10 mouse cellular contexts compared by ENCODE assay signal in genomic region chr7:51540736-51541135, GRCm38 (mm10). TPM values are rescaled to one million over a fixed set of nuclear protein-coding genes. Genes with fewer than 3 reads are reported as not detected.
DNase-seq lines count a peak whose midpoint lies in the region; ATAC-seq and TF ChIP-seq lines count a peak whose summit lies in the region.
"Had no signal": no experiment of that assay in that cellular context is flagged by ENCODE, and none has a peak within 500 bp of the region (broad histone marks: within the 10 kb centered on the region; RNA-seq: fewer than 3 reads in every experiment).

No protein-coding gene starts in this region.

- no peaks in the 10 kb centered on the region for H3K27me3 ChIP-seq in hindbrain, postnatal 0 days (ENCODE audit: insufficient read depth, low read length)
- no peaks in the 10 kb centered on the region for H3K27me3 ChIP-seq in hindbrain, embryonic 16.5 days (replicated peaks; ENCODE audit: control insufficient read depth, insufficient read depth, low read length)
- H3K27me3 ChIP-seq in E14TG2a.4 (ENCODE audit: insufficient read depth, low read length), result no peaks in the 10 kb centered on the region
- no peaks in the 10 kb centered on the region for H3K27me3 ChIP-seq in intestine, embryonic 15.5 days (replicated peaks)

- TF ChIP-seq CTCF in hindbrain, postnatal 0 days (IDR thresholded peaks at IDR 0.05; ENCODE audit: low read depth), result peak; percentile 61
- peak; percentile 60 for TF ChIP-seq CTCF in E14TG2a.4 (conservative IDR thresholded peaks at IDR 0.05; ENCODE audit: low read length)

- ATAC-seq in hindbrain, postnatal 0 days, result no peak
- ATAC-seq in hindbrain, embryonic 16.5 days, result no peak
- no peak for ATAC-seq in intestine, embryonic 15.5 days

- 75% methylated on average over 6 of the region's 6 CpGs for WGBS in hindbrain, postnatal 0 days
- WGBS in hindbrain, embryonic 16.5 days, result 66% methylated on average over 6 of the region's 6 CpGs
- WGBS in intestine, embryonic 15.5 days, result 61% methylated on average over 6 of the region's 6 CpGs

- DNase-seq in hindbrain, postnatal 0 days (ENCODE audit: low spot score), result peak; percentile 15
- DNase-seq in adrenal gland, postnatal 36 days, result peak; percentile 27 to 34
- DNase-seq in gastrocnemius, postnatal 10 days, result peak; percentile 32
- peak; percentile 61 for DNase-seq in testis, postnatal 10 days (ENCODE audit: low spot score)
- DNase-seq in urinary bladder, adult 18-20 months (ENCODE audit: low spot score in 2 of 2), result no peak

- H3K9ac ChIP-seq in hindbrain, postnatal 0 days (replicated peaks; ENCODE audit: low read length), result no peak overlapping the region
- H3K9ac ChIP-seq in hindbrain, embryonic 16.5 days (ENCODE audit: low read depth, low read length), result no peak overlapping the region
- H3K9ac ChIP-seq in intestine, embryonic 15.5 days, result no peak overlapping the region

- no peaks in the 10 kb centered on the region for H3K36me3 ChIP-seq in hindbrain, postnatal 0 days (ENCODE audit: insufficient read depth, low read length)
- no peaks in the 10 kb centered on the region for H3K36me3 ChIP-seq in hindbrain, embryonic 16.5 days (ENCODE audit: control insufficient read depth, insufficient read depth, low read length)
- no peaks in the 10 kb centered on the region for H3K36me3 ChIP-seq in E14TG2a.4 (ENCODE audit: insufficient read depth, low read length)
- H3K36me3 ChIP-seq in intestine, embryonic 15.5 days, result no peaks in the 10 kb centered on the region

- no peak overlapping the region for H3K4me3 ChIP-seq in hindbrain, postnatal 0 days (ENCODE audit: low read length)
- H3K4me3 ChIP-seq in hindbrain, embryonic 16.5 days (ENCODE audit: low read length), result no peak overlapping the region
- no peak overlapping the region for H3K4me3 ChIP-seq in E14TG2a.4 (replicated peaks; ENCODE audit: low read length)
- H3K4me3 ChIP-seq in intestine, embryonic 15.5 days (replicated peaks), result no peak overlapping the region
- H3K4me3 ChIP-seq: myocyte had no signal

- no peaks in the 10 kb centered on the region for H3K9me3 ChIP-seq in hindbrain, postnatal 0 days (ENCODE audit: low read length)
- no peaks in the 10 kb centered on the region for H3K9me3 ChIP-seq in hindbrain, embryonic 16.5 days (ENCODE audit: control insufficient read depth, low read length)
- H3K9me3 ChIP-seq in E14TG2a.4 (ENCODE audit: low read length), result no peaks in the 10 kb centered on the region
- no peaks in the 10 kb centered on the region for H3K9me3 ChIP-seq in intestine, embryonic 15.5 days

- H3K27ac ChIP-seq in hindbrain, postnatal 0 days, result no peak overlapping the region
- no peak overlapping the region for H3K27ac ChIP-seq in hindbrain, embryonic 16.5 days (ENCODE audit: low read depth, low read length)
- H3K27ac ChIP-seq in intestine, embryonic 15.5 days, result no peak overlapping the region

- H3K4me2 ChIP-seq in hindbrain, postnatal 0 days (ENCODE audit: low read depth, low read length), result no peak overlapping the region
- no peak overlapping the region for H3K4me2 ChIP-seq in hindbrain, embryonic 16.5 days (ENCODE audit: low read length)
- no peak overlapping the region for H3K4me2 ChIP-seq in intestine, embryonic 15.5 days (replicated peaks)

- H3K4me1 ChIP-seq in hindbrain, postnatal 0 days (ENCODE audit: insufficient read depth, low read length), result no peaks in the 10 kb centered on the region
- no peaks in the 10 kb centered on the region for H3K4me1 ChIP-seq in hindbrain, embryonic 16.5 days (ENCODE audit: control insufficient read depth, insufficient read depth, low read depth, low read length)
- H3K4me1 ChIP-seq in E14TG2a.4 (replicated peaks; ENCODE audit: low read depth, low read length), result no peaks in the 10 kb centered on the region
- H3K4me1 ChIP-seq in intestine, embryonic 15.5 days (replicated peaks), result no peaks in the 10 kb centered on the region

RNA-seq across cellular contexts. Expression of gene Ano5, which starts 29.9 kb away (rescaled TPM):
- total RNA-seq in hindbrain, postnatal 0 days (2014; rRNA removed), result 0.79 and 2.5 TPM in 2 replicates
- polyA plus RNA-seq in hindbrain, postnatal 0 days (2015; fragmentation: Nextera tagmentation; extraction: Ambion mirVana), result 1.1 TPM in 2 replicates
- 1.1 and 1.4 TPM in 2 replicates for polyA plus RNA-seq in hindbrain, embryonic 16.5 days (2015; fragmentation: Nextera tagmentation; extraction: Ambion mirVana)
- total RNA-seq in adrenal gland, postnatal 36 days (2021), result under 1 TPM; 0.10 to 0.33 TPM
- 10 to 100 TPM; 24.2 to 26.0 TPM for total RNA-seq in gastrocnemius, postnatal 10 days (2021)
- 0.15 and 0.25 TPM in 2 replicates for polyA plus RNA-seq in intestine, embryonic 15.5 days (2015; fragmentation: Nextera tagmentation; extraction: Ambion mirVana)
- total RNA-seq: hematopoietic stem cell, adult 5-6 weeks had no signal

Comparison
In these comparisons a context has a peak if more than half of its experiments do, and no peak if none do; other contexts are left out.
1. DNase-seq: peak in hindbrain, postnatal 0 days (single experiment), adrenal gland, postnatal 36 days (2 of 2), gastrocnemius, postnatal 10 days (single experiment) and testis, postnatal 10 days (single experiment); none in urinary bladder, adult 18-20 months (0 of 2).